ENCODE assay signal across 20 mouse cellular contexts in the genomic region with DNA sequence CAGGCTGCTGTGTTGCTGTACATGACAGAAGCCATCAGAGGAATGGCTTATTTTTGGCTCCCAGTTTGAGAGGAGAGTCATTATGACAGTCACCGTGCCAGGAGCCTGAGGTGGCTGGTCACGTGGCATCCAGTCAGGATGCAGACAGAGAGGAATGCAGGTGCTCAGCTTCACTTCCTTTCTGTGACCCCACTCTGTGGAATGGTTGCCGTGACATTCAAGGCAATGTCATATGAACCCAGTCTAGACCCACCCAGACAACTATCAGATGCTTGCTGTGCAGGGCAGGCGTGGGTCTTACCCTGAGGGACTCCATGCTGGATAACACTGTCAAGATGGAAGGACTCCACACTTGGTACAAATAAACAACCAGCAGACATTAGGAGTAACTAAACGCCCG.
"Had no signal": no experiment of that assay in that cellular context is flagged by ENCODE, and none has a peak within 500 bp of the region (broad histone marks: within the 10 kb centered on the region; RNA-seq: fewer than 3 reads in every experiment).

No protein-coding gene starts in this region.

- H3K4me3 ChIP-seq: lung, embryonic 15.5 days; megakaryocyte, embryonic 14.5 days; midbrain, embryonic 12.5 days; myocyte had no signal

- H3K9ac ChIP-seq: liver, postnatal 0 days; lung, embryonic 15.5 days; midbrain, embryonic 12.5 days had no signal

- H3K36me3 ChIP-seq: lung, embryonic 15.5 days; midbrain, embryonic 12.5 days had no signal

- H3K4me1 ChIP-seq: lung, embryonic 15.5 days had no signal

- H3K4me2 ChIP-seq: lung, embryonic 15.5 days; midbrain, embryonic 12.5 days had no signal

- ATAC-seq: lung, postnatal 0 days; midbrain, embryonic 16.5 days had no signal

- H3K9me3 ChIP-seq: lung, embryonic 15.5 days; midbrain, embryonic 12.5 days had no signal

- DNase-seq: liver, postnatal 0 days; lung, adult 2 months; lung, postnatal 14 days; lung, postnatal 36 days; midbrain, embryonic 14.5 days; retina, postnatal 1 day; right cerebral cortex, adult 18-20 months; right cerebral cortex, postnatal 25 days; right cerebral cortex, postnatal 4 days; spleen, adult 18-20 months; thymus, adult 18-20 months; thymus, postnatal 14 days; thymus, postnatal 36 days had no signal

- H3K27ac ChIP-seq: lung, embryonic 15.5 days; macrophage; midbrain, embryonic 12.5 days had no signal

- H3K27me3 ChIP-seq: lung, embryonic 15.5 days; megakaryocyte, embryonic 14.5 days; midbrain, embryonic 12.5 days had no signal
